Mouse (Mus musculus) stomach, embryonic 15.5 days (tissue): ENCODE data around the gene Josd1. TPM values are rescaled to one million over a fixed set of nuclear protein-coding genes. Genes with fewer than 3 reads are reported as not detected.

Source experiments
- ATAC-seq: fragments of 200-750 bp; cut with Nextera tagmentation; 2 replicates; pipeline ENCODE4 v1.8.0; 2017; ENCODE audit warnings: low read depth, moderate number of reproducible peaks, moderate TSS enrichment; ENCODE audit not compliant: insufficient read depth, low FRiP score
- H3K27ac ChIP-seq: fragments of 300-500 bp; sonication (generic); 2 replicates; pipeline ENCODE4 v1.5.1; 2015; ENCODE audit warnings: mild to moderate bottlenecking, inconsistent platforms
- H3K27me3 ChIP-seq: fragments of 300-500 bp; sonication (generic); replicated peaks from 2 replicates; pipeline ENCODE4 v1.6.1; 2015; ENCODE audit warnings: inconsistent platforms
- H3K36me3 ChIP-seq: fragments of 300-500 bp; sonication (generic); 2 replicates; pipeline ENCODE4 v1.6.1; 2015; ENCODE audit warnings: inconsistent platforms
- H3K4me1 ChIP-seq: fragments of 300-500 bp; sonication (generic); 2 replicates; pipeline ENCODE4 v1.6.1; 2015; ENCODE audit warnings: inconsistent platforms
- H3K4me2 ChIP-seq: fragments of 300-500 bp; sonication (generic); 2 replicates; pipeline ENCODE4 v1.6.1; 2015; ENCODE audit warnings: mild to moderate bottlenecking, inconsistent platforms
- H3K4me3 ChIP-seq: fragments of 300-500 bp; sonication (generic); replicated peaks from 2 replicates; pipeline ENCODE4 v1.5.1; 2015; ENCODE audit warnings: inconsistent platforms
- H3K9ac ChIP-seq: fragments of 300-500 bp; sonication (generic); 2 replicates; pipeline ENCODE4 v1.6.1; 2015; ENCODE audit warnings: inconsistent platforms
- H3K9me3 ChIP-seq: fragments of 300-500 bp; sonication (generic); 2 replicates; pipeline ENCODE4 v1.6.1; 2016; ENCODE audit warnings: inconsistent platforms
- WGBS: fragments of 180-500 bp; shearing (Covaris S2); methylation state at CpG from one replicate; pipeline ENCODE4 v1.1.7; 2015; 5-methylcytosine and 5-hydroxymethylcytosine counted together
- polyA plus RNA-seq: library from polyadenylated mRNA; unstranded; fragments of >200 nt; fragmentation: Nextera tagmentation; extraction: Ambion mirVana; gene quantifications from 2 replicates; pipeline ENCODE4 v1.2.1, GENCODE M21; 2015

Josd1 gene
- polyA plus RNA-seq, 1 experiment from 2014 or later = 21.2 TPM

- Histone ChIP-seq H3K27ac (peak within 1 kb of the TSS; percentile 67), H3K9ac (peak within 1 kb of the TSS; percentile 60), H3K4me3 (peak within 1 kb of the TSS; percentile 75), H3K27me3 (no peaks in the 10 kb centered on the region), H3K9me3 (no peaks in the 10 kb centered on the region), H3K36me3 (peaks cover 12% of the 10 kb centered on the region; the same call in 1 of the 2 replicates), H3K4me1 (peaks cover 31% of the 10 kb centered on the region), H3K4me2 (peak within 1 kb of the TSS; percentile 97)
- peak; percentile 95 for ATAC-seq
- under 1% methylated on average over 45 of the region's 45 CpGs for WGBS
Observed at GRCm38 (mm10) chr15:79690426-79691022, 2.8 kb upstream of the Josd1 start, which contains the start of gene Gtpbp1. TSS of gene Gtpbp1 (plus strand) at chr15:79690845.

DNA sequence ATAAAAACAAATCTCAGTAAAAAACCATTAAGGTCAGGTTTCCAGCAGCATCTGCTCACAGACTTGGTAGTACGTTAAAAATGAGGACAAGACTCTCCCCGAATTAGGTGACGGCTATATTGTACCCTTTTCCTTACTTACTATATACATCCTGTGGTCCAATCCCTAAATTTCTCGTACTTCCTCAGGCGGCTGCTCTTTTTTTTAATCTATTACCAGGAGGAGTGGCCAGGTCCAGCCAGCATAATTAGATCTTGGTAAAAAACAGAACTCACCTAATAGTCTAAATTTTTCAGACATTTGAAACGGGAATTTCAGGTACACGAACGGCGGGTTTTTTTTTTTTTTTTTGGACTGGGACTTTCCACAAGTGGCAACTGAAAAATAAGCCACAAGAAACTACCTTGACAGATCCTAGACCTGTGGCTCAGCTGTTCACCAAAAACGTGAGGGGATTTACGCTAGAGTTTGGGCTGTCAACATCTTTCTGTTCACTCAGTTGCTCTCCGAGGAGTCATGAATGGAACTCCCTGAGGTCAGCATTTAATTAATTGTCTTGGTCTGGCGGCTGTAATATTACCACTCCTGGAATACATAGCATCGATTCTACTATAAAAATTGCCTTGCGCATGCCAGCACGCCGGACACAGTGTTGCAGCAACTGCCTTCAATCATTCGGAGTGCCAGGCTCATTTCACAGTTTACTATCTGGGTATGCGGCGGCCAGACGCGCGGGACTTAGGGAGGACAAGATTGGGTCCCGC is 2.1 kb upstream of the Josd1 start:
- no peak for ATAC-seq
- H3K27ac ChIP-seq = peak overlapping the region; percentile 54; the same call in 1 of the 2 replicates
- no peaks in the 10 kb centered on the region for H3K9me3 ChIP-seq
- H3K4me3 ChIP-seq = peak overlapping the region; percentile 75
- no peak overlapping the region for H3K9ac ChIP-seq
- peak overlapping the region; percentile 73 for H3K4me2 ChIP-seq
- 10% methylated on average over 24 of the region's 24 CpGs for WGBS
- H3K27me3 ChIP-seq = no peaks in the 10 kb centered on the region
- H3K4me1 ChIP-seq = peaks cover 37% of the 10 kb centered on the region
- peaks cover 8% of the 10 kb centered on the region; the same call in 1 of the 2 replicates for H3K36me3 ChIP-seq

GRCm38 (mm10) chr15:79688268-79688956 is 693 bp upstream of the Josd1 start:
- Histone ChIP-seq H3K4me3 (peak overlapping the region; percentile 80), H3K4me1 (peaks cover 50% of the 10 kb centered on the region), H3K36me3 (no peaks in the 10 kb centered on the region), H3K27me3 (no peaks in the 10 kb centered on the region), H3K9ac (peak overlapping the region; percentile 87; the same call in 1 of the 2 replicates), H3K27ac (peak overlapping the region; percentile 98), H3K4me2 (peak overlapping the region; percentile 62), H3K9me3 (no peaks in the 10 kb centered on the region)
- 4% methylated on average over 8 of the region's 8 CpGs for WGBS
- ATAC-seq = no peak

- no peak for ATAC-seq
- Histone ChIP-seq H3K9me3 (no peaks in the 10 kb centered on the region), H3K27ac (peak overlapping the region; percentile 98), H3K4me1 (peaks cover 50% of the 10 kb centered on the region), H3K4me2 (peak overlapping the region; percentile 62), H3K27me3 (no peaks in the 10 kb centered on the region), H3K4me3 (peak overlapping the region; percentile 80), H3K9ac (peak overlapping the region; percentile 87), H3K36me3 (no peaks in the 10 kb centered on the region)
- WGBS = under 1% methylated on average over 33 of the region's 33 CpGs
Observed at GRCm38 (mm10) chr15:79687175-79687574, 544 bp downstream of the Josd1 start.

GRCm38 (mm10) chr15:79686046-79686869 is 1.5 kb downstream of the Josd1 start:
- Histone ChIP-seq H3K4me1 (peaks cover 41% of the 10 kb centered on the region), H3K27ac (no peak overlapping the region; the same call in 1 of the 2 replicates), H3K9ac (peak overlapping the region; percentile 87; the same call in 1 of the 2 replicates), H3K4me2 (peak overlapping the region; percentile 62), H3K27me3 (no peaks in the 10 kb centered on the region), H3K4me3 (peak overlapping the region; percentile 80), H3K36me3 (no peaks in the 10 kb centered on the region), H3K9me3 (no peaks in the 10 kb centered on the region)
- no peak for ATAC-seq
- 11% methylated on average over 15 of the region's 15 CpGs for WGBS

DNA sequence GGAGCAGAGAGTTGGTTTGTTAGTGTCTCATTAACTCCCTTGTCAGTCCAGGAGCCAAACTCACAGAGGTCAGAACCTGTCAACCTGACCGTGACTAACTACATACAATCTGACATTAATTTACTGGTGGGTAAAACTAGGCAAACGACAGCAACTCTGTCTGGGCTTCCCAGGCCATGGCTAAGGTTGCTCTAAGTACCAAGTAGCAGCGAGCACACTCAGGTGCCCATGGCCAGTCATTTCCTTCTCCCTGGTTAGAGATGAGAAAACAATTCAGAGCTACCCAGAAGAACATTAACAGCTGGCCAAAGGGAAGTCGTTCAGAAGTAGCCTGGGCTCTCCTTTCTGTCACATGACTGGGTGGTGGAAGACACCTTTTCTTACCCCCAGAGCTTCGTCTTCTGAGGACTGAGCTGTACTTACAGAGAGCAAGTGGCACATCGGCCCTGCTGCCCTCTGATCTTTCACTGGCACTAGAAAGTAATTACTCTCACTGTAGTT is 2.5 kb downstream of the Josd1 start:
- ATAC-seq = no peak
- Histone ChIP-seq H3K4me1 (peaks cover 39% of the 10 kb centered on the region), H3K4me3 (peak overlapping the region; percentile 80), H3K27ac (no peak overlapping the region), H3K9ac (no peak overlapping the region), H3K36me3 (no peaks in the 10 kb centered on the region), H3K4me2 (peak overlapping the region; percentile 62), H3K27me3 (no peaks in the 10 kb centered on the region), H3K9me3 (no peaks in the 10 kb centered on the region)
- 22% methylated on average over 6 of the region's 6 CpGs for WGBS

DNA sequence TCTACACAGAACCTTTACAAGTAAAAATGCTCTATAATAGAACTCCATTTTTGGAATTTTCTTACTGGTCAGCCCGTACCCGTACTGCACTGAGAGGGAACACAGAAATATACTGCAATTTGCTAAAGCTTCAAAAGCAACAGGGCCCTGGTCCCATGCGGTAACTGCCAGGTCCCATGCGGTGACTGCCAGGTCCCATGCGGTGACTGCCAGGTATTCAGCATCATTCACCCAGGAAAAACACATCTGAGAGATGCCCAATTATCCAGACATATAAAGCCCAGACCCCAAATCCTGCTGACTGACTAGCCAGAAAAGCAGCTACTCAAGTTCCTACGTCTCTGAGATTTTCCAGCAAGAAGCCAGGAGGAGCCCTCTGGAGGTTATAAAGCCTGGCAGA is 3.1 kb downstream of the Josd1 start:
- no peak overlapping the region for H3K9ac ChIP-seq
- H3K36me3 ChIP-seq = no peaks in the 10 kb centered on the region
- H3K27ac ChIP-seq = no peak overlapping the region
- peaks cover 37% of the 10 kb centered on the region for H3K4me1 ChIP-seq
- ATAC-seq = no peak
- 76% methylated on average over 6 of the region's 6 CpGs for WGBS
- H3K4me3 ChIP-seq = peak overlapping the region; percentile 80
- peak overlapping the region; percentile 62 for H3K4me2 ChIP-seq
- H3K9me3 ChIP-seq = no peaks in the 10 kb centered on the region
- H3K27me3 ChIP-seq = no peaks in the 10 kb centered on the region

DNA sequence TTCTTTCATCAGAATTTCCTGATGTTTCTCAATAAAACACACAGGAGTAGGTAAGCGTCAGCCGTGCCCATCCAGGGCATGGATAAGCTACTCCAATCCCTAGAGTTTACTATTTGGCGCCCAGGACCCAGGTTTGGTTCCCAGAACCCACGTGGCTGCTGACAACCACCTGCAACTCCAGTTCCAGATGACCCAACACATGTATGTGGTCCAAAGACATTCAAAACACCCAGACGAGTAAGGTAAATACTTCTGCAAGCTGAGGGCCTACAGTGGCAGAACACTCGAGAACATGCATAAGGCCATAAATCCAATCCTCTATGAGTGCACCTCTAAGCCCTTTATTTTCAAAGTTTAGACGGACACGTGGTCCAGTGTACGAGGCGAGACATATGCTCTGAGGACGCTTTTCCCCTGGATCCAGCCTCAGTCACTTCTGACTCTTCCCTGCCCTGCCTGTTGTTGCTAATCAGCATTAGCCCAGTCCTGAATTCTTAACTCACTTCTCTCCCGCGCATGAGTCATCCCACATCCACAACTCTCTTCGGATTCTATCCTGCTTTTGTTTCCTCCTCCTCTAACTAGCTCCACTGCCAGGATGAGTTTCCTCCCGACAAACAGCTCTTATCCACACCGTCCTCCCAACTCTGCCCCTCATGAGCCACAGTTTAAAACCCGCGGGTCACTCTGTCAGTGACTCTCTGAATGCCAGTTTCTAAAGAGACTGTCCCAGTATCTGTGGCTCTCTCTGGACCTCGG is 3.8 kb downstream of the Josd1 start:
- no peak for ATAC-seq
- Histone ChIP-seq H3K36me3 (no peaks in the 10 kb centered on the region), H3K9ac (no peak overlapping the region), H3K4me1 (peaks cover 36% of the 10 kb centered on the region), H3K27me3 (no peaks in the 10 kb centered on the region), H3K4me2 (peak overlapping the region; percentile 62), H3K4me3 (peak overlapping the region; percentile 80), H3K27ac (0 out of 2 replicates have a peak overlapping the region, but pooled peaks have one; percentile 7), H3K9me3 (no peaks in the 10 kb centered on the region)
- WGBS = 64% methylated on average over 19 of the region's 19 CpGs

DNA sequence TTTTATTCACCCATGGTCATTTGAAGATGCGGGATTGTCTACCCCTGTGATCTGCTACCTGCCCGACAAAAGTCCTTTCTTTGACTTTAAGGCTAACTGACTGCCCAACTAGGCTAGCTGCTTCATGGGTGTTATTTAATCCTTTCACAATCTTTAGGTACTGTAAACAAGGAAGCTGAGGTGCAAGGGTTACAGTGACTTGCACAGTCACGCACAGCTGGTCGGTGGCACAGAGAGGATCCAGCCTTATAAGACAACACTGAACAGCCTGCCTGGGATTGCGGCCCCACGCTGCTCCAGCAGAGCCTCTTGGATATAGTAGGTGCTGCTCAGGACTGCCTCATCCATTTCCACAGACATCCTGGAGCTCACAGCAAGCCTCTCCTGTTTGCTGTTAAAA is 4.6 kb downstream of the Josd1 start:
- H3K4me2 ChIP-seq = no peak overlapping the region
- H3K4me3 ChIP-seq = no peak overlapping the region
- H3K27ac ChIP-seq = no peak overlapping the region
- H3K9me3 ChIP-seq = no peaks in the 10 kb centered on the region
- peaks cover 36% of the 10 kb centered on the region for H3K4me1 ChIP-seq
- ATAC-seq = no peak
- no peak overlapping the region for H3K9ac ChIP-seq
- no peaks in the 10 kb centered on the region for H3K27me3 ChIP-seq
- H3K36me3 ChIP-seq = no peaks in the 10 kb centered on the region
- 71% methylated on average over 6 of the region's 6 CpGs for WGBS

GRCm38 (mm10) chr15:79681973-79682372 is 5.7 kb downstream of the Josd1 start:
- H3K9ac ChIP-seq = no peak overlapping the region
- 85% methylated on average over 4 of the region's 4 CpGs for WGBS
- H3K4me1 ChIP-seq = peaks cover 36% of the 10 kb centered on the region
- no peaks in the 10 kb centered on the region for H3K9me3 ChIP-seq
- no peaks in the 10 kb centered on the region for H3K36me3 ChIP-seq
- H3K4me2 ChIP-seq = no peak overlapping the region
- no peak overlapping the region for H3K4me3 ChIP-seq
- ATAC-seq = no peak
- no peaks in the 10 kb centered on the region for H3K27me3 ChIP-seq
- no peak overlapping the region for H3K27ac ChIP-seq
